Mouse (Mus musculus) natural killer cell, adult 2 months (primary cell): ENCODE results near the gene Flt1.

Source experiments
- DNase-seq, 2 experiments: peaks; one replicate each; pipeline ENCODE4 v3.0.0; 2022; ENCODE audit warnings: low spot score in 2 of 2

The Flt1 gene

DNA sequence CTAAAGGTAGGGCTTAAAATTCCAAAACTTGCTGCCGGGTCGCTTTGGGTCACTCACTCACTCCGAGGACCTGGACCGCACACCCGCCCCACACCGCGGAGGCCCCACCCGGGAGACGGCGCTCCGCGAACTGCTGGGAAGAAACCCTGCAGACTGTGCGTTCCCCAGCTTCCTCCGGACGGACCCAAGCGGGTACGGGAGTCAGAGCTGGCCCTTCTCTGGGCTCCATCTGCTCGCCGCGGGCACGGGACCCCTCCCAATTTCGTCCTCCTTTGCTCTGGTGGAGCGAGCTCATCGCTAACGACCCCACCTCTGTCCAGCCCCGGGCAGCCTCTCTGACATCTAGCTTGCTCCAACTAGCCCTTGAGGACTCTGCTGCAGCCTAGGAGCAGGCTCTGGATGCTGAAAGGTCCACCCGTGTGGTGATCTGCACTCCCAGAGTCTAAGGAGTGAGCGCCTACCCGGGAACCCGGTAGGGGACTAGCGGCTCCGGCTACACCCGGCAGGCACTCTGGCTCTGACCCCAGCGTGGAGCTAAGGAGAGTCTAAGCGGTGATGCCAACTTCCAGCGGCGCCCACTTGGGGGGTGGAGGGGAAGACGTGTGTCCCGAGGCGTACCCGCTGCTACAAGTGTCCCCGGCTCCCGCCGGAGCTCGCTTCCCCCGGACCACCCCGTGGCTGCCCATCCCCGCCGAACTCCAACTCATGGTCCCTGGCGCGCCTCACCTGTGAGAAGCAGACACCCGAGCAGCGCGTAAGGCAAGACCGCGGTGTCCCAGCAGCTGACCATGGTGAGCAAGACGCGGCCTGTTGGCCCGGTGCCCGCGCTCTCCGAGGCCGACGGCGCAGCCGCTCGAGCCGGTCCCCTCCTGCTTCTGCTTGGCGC lies 623 bp downstream of the Flt1 start:
- DNase-seq: no peak

- no peak for DNase-seq
Measured at GRCm38 (mm10) chr5:147724391-147724790, 1.4 kb downstream of the Flt1 start.

DNA sequence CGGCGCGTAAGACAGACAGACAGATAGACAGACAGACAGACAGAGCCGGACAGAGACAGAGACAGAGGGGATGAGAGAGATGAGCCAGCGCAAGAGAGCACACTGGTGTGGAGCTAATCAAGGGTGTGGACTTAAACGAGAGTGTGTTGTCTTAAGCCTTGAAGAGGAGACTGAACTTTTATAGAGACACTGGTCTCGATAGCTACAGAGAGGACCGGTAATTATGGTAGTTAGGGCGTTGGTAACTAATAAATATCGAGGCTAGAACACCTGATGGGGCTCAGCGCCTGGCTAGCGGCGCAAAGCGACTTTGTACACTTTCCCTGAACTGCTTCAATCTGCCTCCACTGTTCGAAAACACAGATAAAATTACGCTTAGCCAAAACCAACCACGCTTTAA lies 2.0 kb downstream of the Flt1 start:
- no peak for DNase-seq

DNA sequence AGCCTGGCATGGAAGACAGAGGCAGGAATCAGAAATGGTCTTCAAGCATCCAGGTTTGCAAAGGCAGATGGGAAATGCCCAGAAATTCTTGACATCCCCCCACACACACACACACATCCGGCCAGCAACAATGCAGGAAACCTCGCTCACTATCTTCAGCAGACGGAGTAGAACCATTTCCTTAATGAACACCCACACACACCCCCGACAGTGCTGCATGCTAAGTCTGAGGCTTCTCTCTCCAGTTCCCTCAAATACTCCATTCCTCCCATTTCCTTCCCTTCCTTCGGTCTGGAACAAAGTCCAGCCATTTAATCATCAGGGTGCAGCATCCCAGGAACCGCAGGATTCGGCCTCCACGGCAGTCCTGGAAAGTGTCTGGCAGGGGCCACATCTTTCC lies 4.4 kb downstream of the Flt1 start:
- no peak for DNase-seq

- no peak for DNase-seq
Measured at GRCm38 (mm10) chr5:147718335-147718734, 7.5 kb downstream of the Flt1 start.

DNA sequence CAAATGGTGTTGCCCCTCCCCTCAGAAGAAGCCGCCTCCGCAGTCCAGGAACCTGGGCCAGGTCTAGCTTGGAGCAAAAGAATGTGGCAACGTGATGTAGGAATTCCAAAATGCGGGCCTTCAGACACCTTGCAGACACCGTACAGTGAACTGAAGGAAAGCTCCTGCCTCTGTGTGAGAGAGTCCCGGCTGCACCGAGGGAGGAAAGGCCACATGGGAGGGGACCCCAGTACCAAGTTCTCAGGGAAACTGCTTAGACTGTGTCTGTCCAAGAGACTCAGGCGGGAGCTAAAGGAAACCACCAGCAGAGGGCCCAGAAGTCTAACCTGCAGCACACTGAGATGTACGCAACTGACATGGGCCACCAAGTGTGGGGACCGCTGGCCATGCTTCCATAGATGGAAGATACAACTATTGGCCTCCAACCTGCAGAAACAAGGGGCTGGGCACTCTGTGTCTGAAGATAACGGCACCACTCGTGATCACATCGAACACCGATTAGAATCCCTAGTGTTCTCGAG lies 9.1 kb downstream of the Flt1 start:
- DNase-seq: no peak

GRCm38 (mm10) chr5:147716276-147716675 lies 9.5 kb downstream of the Flt1 start:
- DNase-seq: no peak

- no peak for DNase-seq
Measured at GRCm38 (mm10) chr5:147715391-147715790, 10.4 kb downstream of the Flt1 start.

DNA sequence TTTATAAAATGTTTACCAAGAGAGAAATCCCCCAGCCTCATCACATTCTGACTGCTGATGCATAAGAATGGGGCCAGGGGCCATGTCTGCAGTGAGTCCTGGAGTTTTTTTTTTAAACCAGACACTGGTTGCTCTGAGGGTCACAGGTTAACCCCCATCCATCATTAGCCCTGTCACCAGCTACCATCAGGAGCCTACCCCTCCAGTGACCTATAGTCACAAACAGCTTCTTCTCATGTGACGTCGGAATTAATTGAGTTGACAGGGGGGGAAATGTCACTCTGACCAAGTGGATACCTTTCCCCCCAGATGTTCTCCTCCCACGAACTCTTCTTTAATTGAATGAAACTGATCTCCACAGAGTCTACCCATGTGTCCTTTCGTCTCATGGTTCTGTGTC lies 17.3 kb downstream of the Flt1 start:
- DNase-seq: no peak

DNA sequence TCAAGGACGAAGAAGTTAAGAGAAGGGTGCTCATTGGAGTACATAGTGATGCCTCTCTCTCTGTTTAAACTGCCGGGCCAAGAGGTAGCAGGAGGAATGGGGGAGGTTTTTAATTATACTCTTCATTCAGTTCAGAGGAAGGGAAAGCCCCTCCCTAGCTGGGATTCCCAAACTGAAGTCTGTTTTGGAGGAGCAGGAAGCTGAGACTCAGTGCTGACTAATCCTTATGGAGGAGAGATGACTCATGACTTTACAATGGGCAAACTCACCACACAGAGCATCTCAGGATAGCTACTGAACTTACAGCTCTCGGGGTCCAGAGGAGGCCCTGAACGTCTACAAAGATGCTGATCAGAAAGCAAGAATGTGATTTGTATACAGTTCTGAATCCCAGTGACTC lies 18.3 kb downstream of the Flt1 start:
- DNase-seq: no peak

GRCm38 (mm10) chr5:147704890-147705289 lies 20.9 kb downstream of the Flt1 start:
- no peak for DNase-seq

GRCm38 (mm10) chr5:147702423-147702822 lies 23.4 kb downstream of the Flt1 start:
- DNase-seq: no peak

DNA sequence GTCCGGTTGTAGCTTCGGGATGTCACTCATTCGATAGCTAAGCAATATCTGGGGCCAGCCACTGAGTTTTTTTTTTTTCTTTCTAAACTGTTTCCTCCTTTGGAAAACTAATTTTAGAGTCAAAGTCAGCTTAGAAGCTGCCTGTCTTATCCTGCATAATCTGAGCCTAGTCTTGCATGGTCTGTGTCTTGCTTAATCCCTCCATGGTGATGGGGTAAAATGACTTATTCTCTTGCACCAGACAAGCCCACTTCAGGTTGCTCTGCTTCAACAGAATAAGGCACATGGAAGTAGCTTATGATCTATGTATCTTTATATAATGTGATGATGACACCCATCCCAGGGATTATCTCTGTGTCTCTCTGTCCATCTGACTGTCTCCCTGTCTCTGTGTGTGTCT lies 24.8 kb downstream of the Flt1 start:
- no peak for DNase-seq

- no peak for DNase-seq
Measured at GRCm38 (mm10) chr5:147698044-147698443, 27.8 kb downstream of the Flt1 start.

DNA sequence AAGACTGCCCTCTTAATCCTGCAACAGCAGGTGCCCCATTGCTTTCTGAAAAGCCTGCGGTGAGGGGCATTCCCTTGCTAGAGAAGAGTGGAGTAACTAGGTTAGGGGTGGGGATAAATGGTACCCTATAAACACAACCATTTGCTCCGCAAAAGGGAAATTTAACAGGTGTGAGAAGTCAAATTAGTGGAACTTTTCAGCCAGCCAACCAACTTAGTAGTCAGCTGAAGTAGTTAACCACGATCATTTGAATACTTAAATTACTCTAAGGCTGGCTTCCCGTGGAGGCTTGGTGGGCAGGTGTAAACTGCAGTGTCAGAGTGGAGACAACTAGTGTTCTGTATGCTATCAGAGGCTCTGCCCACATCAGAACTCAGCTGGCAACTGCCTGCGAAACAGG lies 28.6 kb downstream of the Flt1 start:
- no peak for DNase-seq

DNA sequence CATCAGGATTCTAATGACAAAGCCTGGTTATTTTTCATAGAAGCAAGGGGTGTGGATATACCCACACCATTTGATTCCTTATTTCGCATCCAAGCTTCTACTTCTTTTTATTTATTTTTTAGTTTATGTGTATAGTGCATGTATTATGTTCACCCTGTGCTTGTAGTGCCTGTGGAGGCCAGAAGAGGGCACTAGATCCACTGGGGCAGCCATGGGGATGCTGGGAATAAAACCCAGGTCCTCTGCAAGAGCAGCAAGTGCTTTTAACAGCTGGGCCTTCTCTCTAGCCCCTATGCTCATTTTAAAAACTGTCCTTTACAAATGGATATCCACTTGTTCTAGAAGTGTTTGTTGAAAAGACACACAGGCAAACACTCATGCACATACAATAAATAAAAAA lies 33.2 kb downstream of the Flt1 start:
- DNase-seq: no peak

GRCm38 (mm10) chr5:147683707-147684323 lies 42.0 kb downstream of the Flt1 start:
- no peak for DNase-seq

DNA sequence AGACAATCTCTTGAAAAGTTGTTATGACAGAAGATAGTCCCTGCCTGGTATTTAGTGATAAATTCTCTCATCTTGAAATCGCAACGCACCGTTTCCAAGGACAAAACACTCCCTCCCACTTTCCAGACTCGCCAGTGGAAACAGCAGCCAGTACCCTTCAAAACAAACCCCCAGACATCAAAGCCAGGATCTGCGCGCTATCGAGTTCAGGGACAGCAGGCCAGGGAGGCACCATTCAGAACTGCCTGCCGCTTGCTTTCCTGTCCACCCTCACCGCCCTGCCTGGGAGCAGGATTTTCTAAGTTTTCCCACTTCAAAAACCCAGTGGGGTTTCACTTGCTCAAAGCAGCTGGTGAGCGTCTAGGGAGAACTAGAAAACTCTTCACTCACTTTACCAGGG lies 44.6 kb downstream of the Flt1 start:
- no peak for DNase-seq

GRCm38 (mm10) chr5:147680711-147681110 lies 45.1 kb downstream of the Flt1 start:
- no peak for DNase-seq

DNA sequence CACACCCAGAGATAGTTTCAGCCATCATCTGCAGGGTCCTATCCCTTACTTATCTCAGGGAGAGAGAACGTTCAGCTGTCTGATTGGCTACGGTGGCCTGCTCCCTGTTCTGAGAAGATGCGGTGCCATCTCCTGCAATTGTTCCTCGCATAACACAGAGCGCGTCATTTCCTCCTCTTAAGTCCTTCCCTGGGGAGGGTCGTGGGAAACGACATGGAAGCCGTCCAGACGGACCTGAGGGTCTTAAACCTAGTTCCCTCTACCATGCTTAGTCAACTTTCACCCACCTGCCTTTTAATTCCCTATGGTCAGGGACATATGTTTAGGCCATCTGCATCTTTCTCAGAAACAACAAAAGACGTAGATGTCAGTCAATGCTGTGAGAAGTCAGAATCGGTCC lies 46.5 kb downstream of the Flt1 start:
- DNase-seq: no peak

DNA sequence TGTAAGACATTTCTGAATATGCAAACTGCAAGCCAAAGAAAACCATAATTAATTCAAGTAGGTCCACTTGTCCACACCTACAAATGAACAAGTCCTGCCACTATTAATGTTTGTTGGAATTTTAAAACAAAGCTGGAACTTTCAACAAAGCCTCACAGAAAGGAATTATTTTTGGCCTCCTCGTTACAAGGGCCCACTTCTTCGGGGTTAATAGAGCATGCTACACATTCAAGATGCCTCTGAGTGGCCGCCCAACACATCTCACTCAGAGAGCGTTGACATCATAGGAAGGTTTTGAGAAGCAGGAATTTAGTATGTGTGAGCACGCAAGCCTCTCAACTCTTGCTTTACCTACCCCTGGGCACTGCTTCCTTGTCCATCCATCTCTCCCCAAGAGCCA lies 50.0 kb downstream of the Flt1 start:
- no peak for DNase-seq

DNA sequence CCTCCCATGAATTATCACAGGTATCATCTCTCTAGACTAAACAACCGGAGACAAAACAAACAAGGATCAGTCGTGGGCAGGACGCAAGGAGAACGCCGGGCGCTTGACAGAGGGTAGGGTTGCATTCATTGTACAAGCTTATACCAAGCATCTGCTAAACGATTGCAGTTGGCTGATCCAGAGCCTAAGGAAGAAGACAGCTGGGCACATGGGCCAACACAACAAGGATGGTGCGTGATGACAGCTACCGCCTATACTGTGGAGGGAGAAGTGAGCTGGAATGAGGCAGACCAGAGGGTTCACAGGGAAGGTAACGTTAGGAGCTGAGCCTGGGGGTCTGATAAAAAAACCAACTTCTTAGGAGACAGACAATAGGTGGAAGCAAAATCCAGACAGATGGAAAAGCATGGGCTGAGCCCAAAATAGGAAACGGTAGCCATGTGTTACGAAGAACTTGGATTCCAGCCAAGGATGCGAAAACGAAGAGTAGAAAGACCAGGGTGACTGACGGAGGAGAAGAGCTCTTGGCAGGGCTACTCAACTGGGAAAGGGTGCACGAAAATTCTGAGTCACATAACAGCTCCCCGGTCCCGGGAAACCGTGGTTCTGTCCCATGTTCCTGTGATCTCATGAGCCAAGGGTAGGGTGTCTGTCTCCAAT lies 53.9 kb downstream of the Flt1 start:
- no peak for DNase-seq
